ENCODE assay signal across 8 mouse cellular contexts in the genomic region with DNA sequence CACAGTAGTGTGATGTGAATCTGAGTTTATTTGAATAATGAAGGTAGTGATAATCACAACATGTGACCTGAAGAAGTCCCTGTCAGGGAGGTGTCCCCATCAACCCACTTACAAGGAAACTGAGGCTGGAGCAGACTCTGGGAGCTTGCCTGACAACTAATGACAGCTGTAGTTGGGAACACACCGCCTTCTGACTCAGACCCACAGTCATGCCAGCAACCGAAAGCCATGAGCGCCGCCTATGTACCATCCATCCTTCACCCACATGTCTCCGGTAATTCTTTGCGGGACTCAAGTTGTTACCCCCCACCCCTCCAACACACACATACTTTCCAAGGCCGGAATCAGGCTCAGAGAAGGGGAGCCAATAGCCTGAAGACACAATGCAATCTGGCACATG. TPM values are rescaled to one million over a fixed set of nuclear protein-coding genes. Genes with fewer than 3 reads are reported as not detected.
DNase-seq lines count a peak whose midpoint lies in the region; ATAC-seq and TF ChIP-seq lines count a peak whose summit lies in the region.

No protein-coding gene starts in this region.

- TF ChIP-seq CTCF in layer of hippocampus, adult 2 months (conservative IDR thresholded peaks at IDR 0.05): peak; percentile 22
- TF ChIP-seq CTCF in cortical plate, adult 2 months (IDR thresholded peaks at IDR 0.05; ENCODE audit: extremely low read depth, insufficient read depth, low read length): no peak

- no peak overlapping the region for H3K9ac ChIP-seq in embryonic facial prominence, embryonic 15.5 days
- H3K9ac ChIP-seq in limb, embryonic 15.5 days: no peak overlapping the region

- WGBS in embryonic facial prominence, embryonic 15.5 days: 87% methylated on average over 7 of the region's 7 CpGs
- 88% methylated on average over 7 of the region's 7 CpGs for WGBS in limb, embryonic 15.5 days

- TF ChIP-seq POLR2A in cortical plate, adult 2 months (IDR thresholded peaks at IDR 0.05; ENCODE audit: extremely low read depth, insufficient read depth, low read length): no peak

- H3K36me3 ChIP-seq in embryonic facial prominence, embryonic 15.5 days: peaks cover 27% of the 10 kb centered on the region
- peaks cover 35% of the 10 kb centered on the region for H3K36me3 ChIP-seq in limb, embryonic 15.5 days

- no peak for ATAC-seq in embryonic facial prominence, embryonic 15.5 days (ENCODE audit: insufficient number of reproducible peaks, low FRiP score, low TSS enrichment, low read depth)
- ATAC-seq in limb, embryonic 15.5 days (ENCODE audit: insufficient number of reproducible peaks, low FRiP score, low TSS enrichment, low read depth): no peak
- no peak for ATAC-seq in erythroblast, adult 5-6 weeks (replicated peaks; ENCODE audit: low FRiP score, poor library complexity, severe bottlenecking)
- ATAC-seq in megakaryocyte-erythroid progenitor cell, adult 5-6 weeks (replicated peaks; ENCODE audit: low FRiP score, low TSS enrichment, poor library complexity, severe bottlenecking): no peak

- H3K4me2 ChIP-seq in embryonic facial prominence, embryonic 15.5 days (replicated peaks): peak overlapping the region; percentile 93
- peak overlapping the region; percentile 94; the same call in 1 of the 2 replicates for H3K4me2 ChIP-seq in limb, embryonic 15.5 days

- H3K9me3 ChIP-seq in embryonic facial prominence, embryonic 15.5 days (replicated peaks): no peaks in the 10 kb centered on the region
- no peaks in the 10 kb centered on the region for H3K9me3 ChIP-seq in limb, embryonic 15.5 days

- peak overlapping the region; percentile 91 for H3K4me3 ChIP-seq in layer of hippocampus, adult 2 months
- peak overlapping the region; percentile 43 for H3K4me3 ChIP-seq in cortical plate, adult 2 months (ENCODE audit: insufficient read depth, low read length)
- H3K4me3 ChIP-seq in embryonic facial prominence, embryonic 15.5 days (replicated peaks): peak overlapping the region; percentile 85
- H3K4me3 ChIP-seq in limb, embryonic 15.5 days: peak overlapping the region; percentile 83

- H3K27ac ChIP-seq in layer of hippocampus, adult 2 months: peak overlapping the region; percentile 93; the same call in 1 of the 2 replicates
- no peak overlapping the region for H3K27ac ChIP-seq in cortical plate, adult 2 months (ENCODE audit: insufficient read depth, low read length)
- H3K27ac ChIP-seq in embryonic facial prominence, embryonic 15.5 days (replicated peaks): no peak overlapping the region
- H3K27ac ChIP-seq in limb, embryonic 15.5 days: no peak overlapping the region; the same call in 1 of the 2 replicates

- 0 out of 2 replicates have a peak, but pooled peaks cover 5% of the 10 kb centered on the region for H3K4me1 ChIP-seq in cortical plate, adult 2 months (ENCODE audit: control insufficient read depth, insufficient read depth, low read length)
- H3K4me1 ChIP-seq in embryonic facial prominence, embryonic 15.5 days: peaks cover 27% of the 10 kb centered on the region
- H3K4me1 ChIP-seq in limb, embryonic 15.5 days: peaks cover 25% of the 10 kb centered on the region

- no peaks in the 10 kb centered on the region for H3K27me3 ChIP-seq in embryonic facial prominence, embryonic 15.5 days
- H3K27me3 ChIP-seq in limb, embryonic 15.5 days: no peaks in the 10 kb centered on the region

- DNase-seq in layer of hippocampus, adult 2 months (ENCODE audit: low spot score in 2 of 2): peak; percentile 52 to 56
- DNase-seq in layer of hippocampus, postnatal 14 days (ENCODE audit: low spot score in 2 of 2): no peak
- no peak for DNase-seq in spleen, postnatal 4 days (ENCODE audit: low spot score in 2 of 2)

RNA-seq across cellular contexts. Expression of a gene that starts 2.0 kb away (rescaled TPM):
- total RNA-seq in layer of hippocampus, adult 2 months (2021): 10 to 100 TPM; 92.9 to 99.6 TPM
- 100 to 1,000 TPM; 114 to 119 TPM for total RNA-seq in layer of hippocampus, postnatal 14 days (2021)
- 52.0 and 55.4 TPM in 2 replicates for polyA plus RNA-seq in cortical plate, adult 2 months (2012; rRNA removed)
- polyA plus RNA-seq in embryonic facial prominence, embryonic 15.5 days (2015; fragmentation: Nextera tagmentation; extraction: Ambion mirVana): 11.8 and 14.4 TPM in 2 replicates
- polyA plus RNA-seq in limb, embryonic 15.5 days (2015; fragmentation: Nextera tagmentation; extraction: Ambion mirVana): 8.2 and 9.3 TPM in 2 replicates
- total RNA-seq in erythroblast, adult 5-6 weeks (2015; ENCODE audit: low replicate concordance): 1.9 and 5.2 TPM in 2 replicates
- total RNA-seq in erythroblast, adult 5-6 weeks (2017; ENCODE audit: low replicate concordance): 1.7 and 2.8 TPM in 2 replicates
- total RNA-seq in megakaryocyte-erythroid progenitor cell, adult 5-6 weeks (2014; fragmentation: Nextera tagmentation): 7.8 and 11.3 TPM in 2 replicates
- 3.0 and 3.1 TPM in 2 replicates for total RNA-seq in megakaryocyte-erythroid progenitor cell, adult 5-6 weeks (2017)

RNA-seq across cellular contexts. Expression of a gene that starts 6.5 kb away (rescaled TPM):
- total RNA-seq in layer of hippocampus, adult 2 months (2021): under 1 TPM; 0.10 to 0.38 TPM
- total RNA-seq in layer of hippocampus, postnatal 14 days (2021): 1 to 10 TPM in 1 of 2 experiments, under 1 TPM in 1; 0.91 to 1.0 TPM
- 0.06 and 0.23 TPM in 2 replicates for polyA plus RNA-seq in cortical plate, adult 2 months (2012; rRNA removed)
- 1.2 and 1.4 TPM in 2 replicates for polyA plus RNA-seq in embryonic facial prominence, embryonic 15.5 days (2015; fragmentation: Nextera tagmentation; extraction: Ambion mirVana)
- polyA plus RNA-seq in limb, embryonic 15.5 days (2015; fragmentation: Nextera tagmentation; extraction: Ambion mirVana): 1.4 and 1.6 TPM in 2 replicates
- total RNA-seq in erythroblast, adult 5-6 weeks (2015; ENCODE audit: low replicate concordance): not detected in 2 replicates
- total RNA-seq in erythroblast, adult 5-6 weeks (2017; ENCODE audit: low replicate concordance): not detected in 2 replicates
- total RNA-seq in megakaryocyte-erythroid progenitor cell, adult 5-6 weeks (2014; fragmentation: Nextera tagmentation): 1.7 and 2.3 TPM in 2 replicates
- 1.0 and 1.5 TPM in 2 replicates for total RNA-seq in megakaryocyte-erythroid progenitor cell, adult 5-6 weeks (2017)

RNA-seq across cellular contexts. Expression of a gene that starts 51.5 kb away (rescaled TPM):
- 1 to 10 TPM; 6.0 to 6.9 TPM for total RNA-seq in layer of hippocampus, adult 2 months (2021)
- total RNA-seq in layer of hippocampus, postnatal 14 days (2021): 1 to 10 TPM; 6.4 to 7.0 TPM
- polyA plus RNA-seq in cortical plate, adult 2 months (2012; rRNA removed): 7.6 and 7.9 TPM in 2 replicates
- polyA plus RNA-seq in embryonic facial prominence, embryonic 15.5 days (2015; fragmentation: Nextera tagmentation; extraction: Ambion mirVana): 2.4 and 2.8 TPM in 2 replicates
- polyA plus RNA-seq in limb, embryonic 15.5 days (2015; fragmentation: Nextera tagmentation; extraction: Ambion mirVana): 1.8 and 2.0 TPM in 2 replicates
- 3.5 and 4.2 TPM in 2 replicates for total RNA-seq in erythroblast, adult 5-6 weeks (2015; ENCODE audit: low replicate concordance)
- 0.84 and 1.5 TPM in 2 replicates for total RNA-seq in erythroblast, adult 5-6 weeks (2017; ENCODE audit: low replicate concordance)
- 3.4 and 3.6 TPM in 2 replicates for total RNA-seq in megakaryocyte-erythroid progenitor cell, adult 5-6 weeks (2014; fragmentation: Nextera tagmentation)
- 3.6 and 4.7 TPM in 2 replicates for total RNA-seq in megakaryocyte-erythroid progenitor cell, adult 5-6 weeks (2017)

RNA-seq across cellular contexts. Expression of a gene that starts 51.6 kb away (rescaled TPM):
- 10 to 100 TPM; 17.2 to 20.7 TPM for total RNA-seq in layer of hippocampus, adult 2 months (2021)
- 10 to 100 TPM; 23.0 to 24.2 TPM for total RNA-seq in layer of hippocampus, postnatal 14 days (2021)
- 22.6 TPM in 2 replicates for polyA plus RNA-seq in cortical plate, adult 2 months (2012; rRNA removed)
- 89.5 and 101 TPM in 2 replicates for polyA plus RNA-seq in embryonic facial prominence, embryonic 15.5 days (2015; fragmentation: Nextera tagmentation; extraction: Ambion mirVana)
- 94.7 and 97.9 TPM in 2 replicates for polyA plus RNA-seq in limb, embryonic 15.5 days (2015; fragmentation: Nextera tagmentation; extraction: Ambion mirVana)
- total RNA-seq in erythroblast, adult 5-6 weeks (2015; ENCODE audit: low replicate concordance): 17.9 and 18.8 TPM in 2 replicates
- 2.7 and 7.8 TPM in 2 replicates for total RNA-seq in erythroblast, adult 5-6 weeks (2017; ENCODE audit: low replicate concordance)
- total RNA-seq in megakaryocyte-erythroid progenitor cell, adult 5-6 weeks (2014; fragmentation: Nextera tagmentation): 89.3 and 96.3 TPM in 2 replicates
- 22.6 and 23.6 TPM in 2 replicates for total RNA-seq in megakaryocyte-erythroid progenitor cell, adult 5-6 weeks (2017)

RNA-seq across cellular contexts. Expression of a gene that starts 52.1 kb away (rescaled TPM):
- not detected for total RNA-seq in layer of hippocampus, adult 2 months (2021)
- not detected for total RNA-seq in layer of hippocampus, postnatal 14 days (2021)
- polyA plus RNA-seq in cortical plate, adult 2 months (2012; rRNA removed): 0.66 TPM in 1 of 2 replicates, not detected in the other
- polyA plus RNA-seq in embryonic facial prominence, embryonic 15.5 days (2015; fragmentation: Nextera tagmentation; extraction: Ambion mirVana): 118 and 167 TPM in 2 replicates
- 139 and 815 TPM in 2 replicates for polyA plus RNA-seq in limb, embryonic 15.5 days (2015; fragmentation: Nextera tagmentation; extraction: Ambion mirVana)
- not detected in 2 replicates for total RNA-seq in erythroblast, adult 5-6 weeks (2015; ENCODE audit: low replicate concordance)
- total RNA-seq in erythroblast, adult 5-6 weeks (2017; ENCODE audit: low replicate concordance): not detected in 2 replicates
- not detected in 2 replicates for total RNA-seq in megakaryocyte-erythroid progenitor cell, adult 5-6 weeks (2014; fragmentation: Nextera tagmentation)
- total RNA-seq in megakaryocyte-erythroid progenitor cell, adult 5-6 weeks (2017): 0.80 TPM in 1 of 2 replicates, not detected in the other

Comparison
In these comparisons a context has a peak if more than half of its experiments do, and no peak if none do; other contexts are left out.
1. DNase-seq: peak in layer of hippocampus, adult 2 months (2 of 2); none in layer of hippocampus, postnatal 14 days (0 of 2) and spleen, postnatal 4 days (0 of 2).
2. RNA of a gene that starts 2.0 kb away (total RNA-seq): 114 to 119 TPM in layer of hippocampus, postnatal 14 days and 92.9 to 99.6 TPM in layer of hippocampus, adult 2 months; 3.0 to 11.3 TPM in megakaryocyte-erythroid progenitor cell, adult 5-6 weeks and 1.7 to 5.2 TPM in erythroblast, adult 5-6 weeks; every median in the first group is over 4 times any median in the second.
3. Peak in every context shown above with its lines, with median percentiles within 50 percentile points of each other: H3K4me3 ChIP-seq.